Mouse (Mus musculus) CD8-positive naive resting alpha-beta T cell, adult 2 months (primary cell): ENCODE measurements at regions not wholly inside any gene's neighbourhood (a gene's known extent, or its start where the extent isn't known, plus 50 kb on each side); places are given as distances from the start of the nearest gene placed in this dataset.
A peak's percentile ranks its signal among the peaks of the same experiment; 100 is the strongest.
"Not testable (repeated sequence)": the region's sequence is repeated elsewhere in the genome, so short reads cannot be mapped to it uniquely, and the experiment has no call there.

Experiments used
- DNase-seq, 2 experiments: peaks; one replicate each; pipeline ENCODE4 v3.0.0; 2022; ENCODE audit warnings: low read depth in 2 of 2, low spot score in 2 of 2

DNA sequence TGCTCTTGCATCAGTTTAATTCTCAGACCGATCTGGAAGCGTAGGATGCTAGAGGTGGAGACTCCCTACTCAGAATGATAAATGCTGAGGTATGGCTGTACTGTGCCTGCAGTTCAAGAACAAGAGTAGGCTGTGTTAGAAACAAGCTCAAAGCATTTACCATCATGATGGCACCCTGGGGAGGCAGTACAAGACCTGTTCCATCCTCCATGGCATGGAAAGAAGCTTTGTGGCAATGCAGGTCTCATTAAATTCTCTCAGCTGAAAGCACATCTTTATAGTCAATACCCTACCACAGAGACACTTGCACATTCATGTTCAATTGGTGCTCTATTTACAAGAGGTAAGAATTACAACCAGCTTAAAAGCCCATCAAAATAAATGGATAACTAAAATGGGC lies 209.5 kb downstream of the Tbl1xr1 start:
- no peak for DNase-seq

DNA sequence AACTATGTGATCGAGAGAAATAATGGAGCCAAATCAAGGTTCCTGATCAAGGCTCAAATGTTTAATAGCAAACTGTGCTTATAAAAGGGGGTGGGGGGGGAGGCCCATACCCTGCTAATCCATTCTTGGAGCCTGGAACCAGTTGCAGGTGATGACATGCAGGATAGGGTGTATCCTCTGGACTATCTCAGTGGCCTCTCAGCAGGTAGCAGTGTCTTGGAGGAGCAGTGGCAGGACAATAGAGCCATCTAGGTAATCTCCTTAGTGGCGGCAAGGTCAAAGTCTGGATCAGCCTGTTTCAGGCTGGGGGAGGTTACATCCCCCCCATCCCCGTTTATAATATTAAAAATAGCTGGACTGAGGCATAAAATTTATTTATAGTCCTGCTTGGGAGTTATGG lies 217.0 kb downstream of the Tbl1xr1 start:
- no peak for DNase-seq

DNA sequence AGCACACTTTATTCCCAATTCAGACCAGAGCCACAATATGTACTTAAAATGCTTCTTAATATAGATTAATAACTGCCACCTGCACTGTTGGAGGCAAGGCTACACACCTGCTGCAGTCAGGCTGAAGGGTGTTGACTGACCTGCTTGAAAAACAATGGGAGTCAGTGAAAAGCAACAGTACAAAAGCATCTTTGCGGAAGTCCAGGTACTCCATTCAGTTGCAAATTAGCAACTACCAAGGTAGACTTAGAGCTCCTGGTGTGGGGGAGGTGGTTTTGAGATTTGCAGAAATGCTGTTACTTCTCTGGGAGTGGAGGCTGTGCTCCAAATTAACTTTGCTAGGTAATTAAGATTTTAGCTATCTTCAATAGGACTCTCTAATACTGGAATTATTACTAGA lies 217.6 kb downstream of the Tbl1xr1 start:
- not testable (repeated sequence) for DNase-seq

GRCm38 (mm10) chr3:22296925-22297324 lies 220.5 kb downstream of the Tbl1xr1 start:
- DNase-seq: not testable (repeated sequence)

DNA sequence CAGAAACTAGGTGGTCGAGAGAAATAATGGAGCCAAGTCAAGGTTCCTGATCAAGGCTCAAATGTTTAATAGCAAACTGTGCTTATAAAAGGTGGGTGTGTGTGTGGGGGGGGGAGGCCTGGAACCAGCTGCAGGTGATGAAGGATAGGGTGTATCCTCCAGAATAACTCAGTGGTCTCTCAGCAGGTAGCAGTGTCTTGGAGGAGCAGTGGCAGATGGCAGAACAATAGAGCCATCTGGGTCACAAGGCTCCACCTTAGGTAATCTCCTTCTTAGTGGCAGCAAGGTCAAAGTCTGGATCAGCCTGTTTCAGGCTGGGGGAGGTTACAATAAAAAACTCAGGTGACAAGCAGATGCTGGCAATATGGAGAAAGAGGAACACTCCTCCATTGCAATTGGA lies 221.4 kb downstream of the Tbl1xr1 start:
- DNase-seq: not testable (repeated sequence)

GRCm38 (mm10) chr3:22300553-22300952 lies 224.1 kb downstream of the Tbl1xr1 start:
- no peak for DNase-seq

GRCm38 (mm10) chr3:22301991-22302517 lies 225.6 kb downstream of the Tbl1xr1 start:
- DNase-seq: no peak

- DNase-seq: no peak
Measured at GRCm38 (mm10) chr3:22304145-22304544, 227.7 kb downstream of the Tbl1xr1 start.

- DNase-seq: no peak
Measured at GRCm38 (mm10) chr3:22306624-22307023, 230.2 kb downstream of the Tbl1xr1 start.

- DNase-seq: peak; percentile 23 to 41
Measured at GRCm38 (mm10) chr3:22308962-22309361, 232.5 kb downstream of the Tbl1xr1 start.

DNA sequence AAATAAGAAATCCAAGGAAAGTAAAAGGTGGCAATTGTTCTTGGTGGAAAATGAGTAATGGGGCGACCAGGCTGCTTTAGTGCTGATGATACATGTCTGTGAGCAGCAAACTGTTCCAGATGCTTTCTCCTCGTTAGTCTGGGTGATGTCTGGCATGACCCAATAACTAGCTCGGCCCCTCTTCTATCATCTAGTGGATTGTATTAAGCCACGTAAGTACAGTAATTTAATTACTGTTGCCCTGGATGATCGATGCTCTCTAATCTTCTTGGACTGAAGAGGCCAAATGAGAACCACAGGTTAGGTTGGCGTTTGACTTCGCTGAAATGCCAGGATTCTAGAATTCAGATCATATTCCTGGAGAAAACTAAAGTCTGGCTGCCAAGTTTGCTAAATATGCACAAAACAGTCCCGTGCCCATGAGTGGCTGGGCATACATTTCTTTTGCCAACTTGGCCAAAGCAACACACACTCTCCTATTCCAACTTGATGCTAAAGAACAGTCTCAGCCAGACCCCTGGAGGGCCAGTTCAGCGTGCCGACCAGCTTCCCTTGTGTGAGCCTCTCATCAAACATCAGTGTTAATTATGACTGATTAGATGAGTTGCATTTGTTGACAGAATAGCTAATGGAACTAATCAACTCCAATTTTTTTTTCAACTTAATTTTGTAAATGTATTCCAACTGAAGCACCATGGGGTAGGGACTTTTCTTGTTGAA lies 240.2 kb downstream of the Tbl1xr1 start:
- DNase-seq: no peak

DNA sequence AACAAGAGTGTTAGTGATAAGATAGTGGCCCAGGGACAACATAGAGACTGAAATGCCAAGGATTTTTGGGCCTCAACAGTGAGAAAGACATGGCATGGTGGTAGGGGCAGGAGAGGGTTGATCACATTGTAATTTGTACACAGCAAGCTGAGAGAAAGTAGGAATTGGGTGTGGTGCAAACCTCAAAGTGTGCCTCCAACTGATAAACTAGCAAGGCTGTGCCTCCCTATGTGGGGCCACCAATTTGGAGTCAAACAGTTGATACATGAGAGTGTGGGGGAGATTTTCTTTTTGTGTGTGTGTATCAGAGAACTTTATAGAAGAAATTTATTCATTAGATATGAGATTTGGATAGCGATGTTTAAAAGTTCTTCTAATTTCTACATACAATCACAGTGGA lies 244.0 kb downstream of the Tbl1xr1 start:
- not testable (repeated sequence) for DNase-seq

- no peak for DNase-seq
Measured at GRCm38 (mm10) chr3:22331240-22331639, 254.8 kb downstream of the Tbl1xr1 start.
